Mouse (Mus musculus) pancreas, adult 10 weeks (tissue): Measurements from ENCODE around the gene Ece2. TPM values are rescaled to one million over a fixed set of nuclear protein-coding genes. Genes with fewer than 3 reads are reported as not detected.

Experiments
- polyA plus RNA-seq: library from polyadenylated mRNA; stranded (reverse); fragments of 350-450 nt; fragmentation: Illumina TruSeq; extraction: RNeasy Lipid Tissue Mini Kit (QIAGEN cat#74804); gene quantifications from one replicate; pipeline ENCODE4 v1.2.3, GENCODE M21; 2015; ENCODE audit warnings: low read depth, low replicate concordance; ENCODE audit not compliant: insufficient read depth

Gene Ece2
- polyA plus RNA-seq = 0.79 TPM

DNA sequence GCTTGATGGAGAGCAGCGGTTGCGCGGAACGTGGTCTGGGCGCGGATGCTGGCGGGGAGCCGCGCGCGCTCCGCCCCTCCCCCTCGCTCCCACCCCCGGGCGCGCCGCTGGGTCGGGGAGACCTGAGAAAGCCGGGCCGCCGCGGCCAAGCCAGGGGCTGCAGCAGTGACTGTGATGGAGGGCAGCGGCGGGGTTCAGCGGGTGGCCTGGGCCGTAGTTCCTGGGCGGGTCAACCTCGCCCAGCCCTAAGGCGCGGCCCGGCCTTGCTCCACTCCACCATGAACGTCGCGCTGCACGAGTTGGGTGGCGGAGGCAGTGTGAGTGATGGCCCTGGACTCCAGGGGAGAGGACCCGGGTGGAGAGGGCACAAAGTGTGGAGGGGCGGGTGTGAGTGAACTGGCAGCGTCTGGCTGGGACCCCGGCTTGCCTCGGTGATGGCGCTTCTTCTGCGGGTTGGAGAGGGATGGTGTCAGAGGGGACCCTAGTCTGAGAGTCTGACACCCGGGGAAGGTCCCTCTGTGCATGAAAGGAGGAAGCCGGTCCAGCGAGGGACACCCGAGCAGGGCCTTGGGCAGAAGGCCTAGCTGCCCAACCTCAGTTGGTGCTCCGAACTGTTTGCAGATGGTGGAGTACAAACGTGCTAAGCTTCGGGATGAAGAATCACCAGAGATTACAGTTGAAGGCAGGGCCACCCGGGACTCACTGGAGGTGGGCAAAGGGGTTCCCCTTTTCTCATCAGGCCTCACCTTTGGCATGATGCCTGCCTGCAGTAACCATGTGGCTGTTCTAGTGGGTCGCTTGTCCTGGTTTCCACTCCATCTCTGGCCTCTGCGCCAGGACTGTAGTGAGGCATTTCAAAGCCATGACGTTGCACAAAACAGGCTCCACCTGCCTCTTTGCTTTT lies at the start of gene Ece2:
Gene Ece2 (plus strand): TSS at position 98 of the 904 bp plus-strand sequence.

DNA sequence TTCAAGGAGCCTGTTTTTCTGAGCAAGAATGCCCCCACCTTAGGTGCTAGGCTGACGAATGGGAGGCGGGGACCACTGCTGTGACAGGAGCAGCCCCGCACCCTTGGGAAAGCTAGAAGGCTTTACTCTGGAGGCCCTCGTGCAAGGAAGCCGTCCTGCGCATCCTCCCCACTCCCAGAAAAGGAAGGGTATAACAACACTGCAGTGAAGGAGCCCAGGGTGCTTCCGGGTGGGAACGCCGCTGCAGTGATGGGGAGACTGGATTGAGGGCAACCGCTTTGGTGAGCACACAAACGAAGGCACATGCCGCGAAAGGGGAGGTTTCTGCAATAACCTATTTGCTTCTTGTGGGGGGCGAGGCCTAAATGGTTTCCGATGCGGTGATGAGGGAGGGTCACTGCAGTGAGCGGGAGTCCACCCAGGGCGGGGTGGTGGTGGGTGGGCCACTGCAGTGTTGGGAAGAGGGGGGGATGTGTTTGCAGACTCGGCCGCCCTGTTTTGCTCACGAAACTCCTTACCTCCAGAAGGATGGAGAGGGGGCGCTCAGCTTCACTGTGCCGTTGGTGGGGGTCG lies 40.2 kb upstream of the Ece2 start, which contains the start of gene Vwa5b2:
Gene Vwa5b2 (plus strand): TSS at position 106 of the 573 bp plus-strand sequence.

DNA sequence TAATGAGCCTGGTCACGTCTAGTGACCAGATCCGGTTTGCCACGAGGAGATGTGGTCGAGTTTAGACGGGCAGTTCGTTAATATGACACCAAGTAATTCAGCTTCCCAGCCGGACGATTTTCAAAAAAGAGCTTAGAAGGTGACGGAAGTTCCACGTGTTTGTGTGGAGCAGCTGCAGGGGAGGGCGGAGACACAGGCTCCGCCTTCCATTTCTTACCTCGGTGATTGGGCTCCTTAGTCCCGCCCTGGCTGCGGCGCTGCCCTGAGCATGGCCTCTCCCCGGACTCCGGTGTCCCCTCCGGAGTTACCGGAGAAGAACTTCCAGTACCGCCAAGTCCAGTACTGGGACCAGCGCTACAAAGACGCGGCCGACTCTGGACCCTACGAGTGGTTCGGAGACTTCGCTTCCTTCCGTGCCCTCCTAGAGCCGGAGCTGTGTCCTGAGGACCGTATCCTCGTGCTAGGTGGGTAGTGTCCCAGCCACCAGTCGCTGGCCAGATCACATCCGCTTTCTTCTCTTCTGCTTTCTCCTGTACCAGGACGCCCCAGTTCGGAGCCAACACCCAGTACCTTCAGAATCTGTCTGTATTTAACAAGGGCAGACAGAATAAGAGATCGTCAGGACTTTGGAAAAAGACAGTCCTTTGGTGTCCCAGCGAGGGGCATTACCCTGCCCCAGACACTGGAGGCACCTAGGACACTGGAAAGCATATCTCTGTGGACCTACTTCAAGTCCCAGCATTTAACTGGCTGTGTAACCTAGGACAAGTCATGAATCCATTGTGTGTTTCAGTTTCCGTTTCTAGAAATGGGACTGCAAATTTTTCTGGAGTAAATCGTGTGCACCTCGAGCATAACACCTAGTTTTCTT lies 18.0 kb upstream of the Ece2 start, which contains the start of the genes Eef1akmt4, Gm49333 and Alg3:
Gene Eef1akmt4 (plus strand): TSS at position 237 of the 871 bp plus-strand sequence.
Gene Gm49333 (plus strand): TSS at position 254 of the 871 bp plus-strand sequence.
Gene Alg3 (minus strand): TSS at position 379 of the 871 bp plus-strand sequence.

DNA sequence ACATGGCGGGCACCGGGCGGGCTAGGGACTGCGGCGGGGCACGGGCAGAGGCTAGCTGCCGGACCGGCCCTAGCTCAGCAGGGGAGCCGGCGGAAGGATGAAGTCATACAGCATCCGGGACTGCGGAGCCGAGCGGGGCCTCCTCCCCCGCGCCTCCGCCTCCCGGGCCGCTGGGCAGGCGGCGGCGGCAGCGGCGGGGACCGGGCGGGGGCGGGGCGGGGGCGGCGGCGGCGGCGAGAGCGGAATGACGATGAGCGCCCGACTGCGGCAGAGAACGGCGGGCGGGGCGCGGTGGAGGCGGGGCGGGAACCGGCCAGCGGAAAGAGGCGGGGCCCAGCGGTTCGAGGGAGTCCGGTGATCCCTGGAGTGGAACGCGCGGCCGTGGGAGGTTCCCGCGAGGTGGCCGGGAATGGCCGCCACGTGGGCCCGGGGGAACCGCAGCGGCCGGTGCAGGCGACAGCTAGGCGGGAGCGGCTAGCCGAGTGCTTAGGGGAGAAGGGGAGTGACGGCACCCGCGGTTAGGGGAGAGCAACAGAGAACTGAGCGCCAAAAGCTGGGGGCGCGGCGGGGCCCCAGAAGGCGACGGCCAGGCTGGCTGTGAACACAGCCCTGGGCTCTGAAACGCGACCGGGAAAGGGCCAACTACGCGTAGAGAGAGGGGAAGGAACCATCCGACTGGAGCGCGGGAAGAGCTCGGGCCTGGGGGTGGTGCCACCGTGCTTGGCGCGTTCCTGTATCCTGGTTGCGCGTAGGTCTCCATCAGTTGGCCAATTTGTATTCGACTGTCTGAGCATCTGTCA lies 8.2 kb upstream of the Ece2 start, which contains the start of gene Camk2n2:
Gene Camk2n2 (minus strand): TSS at position 97 of the 800 bp plus-strand sequence.

DNA sequence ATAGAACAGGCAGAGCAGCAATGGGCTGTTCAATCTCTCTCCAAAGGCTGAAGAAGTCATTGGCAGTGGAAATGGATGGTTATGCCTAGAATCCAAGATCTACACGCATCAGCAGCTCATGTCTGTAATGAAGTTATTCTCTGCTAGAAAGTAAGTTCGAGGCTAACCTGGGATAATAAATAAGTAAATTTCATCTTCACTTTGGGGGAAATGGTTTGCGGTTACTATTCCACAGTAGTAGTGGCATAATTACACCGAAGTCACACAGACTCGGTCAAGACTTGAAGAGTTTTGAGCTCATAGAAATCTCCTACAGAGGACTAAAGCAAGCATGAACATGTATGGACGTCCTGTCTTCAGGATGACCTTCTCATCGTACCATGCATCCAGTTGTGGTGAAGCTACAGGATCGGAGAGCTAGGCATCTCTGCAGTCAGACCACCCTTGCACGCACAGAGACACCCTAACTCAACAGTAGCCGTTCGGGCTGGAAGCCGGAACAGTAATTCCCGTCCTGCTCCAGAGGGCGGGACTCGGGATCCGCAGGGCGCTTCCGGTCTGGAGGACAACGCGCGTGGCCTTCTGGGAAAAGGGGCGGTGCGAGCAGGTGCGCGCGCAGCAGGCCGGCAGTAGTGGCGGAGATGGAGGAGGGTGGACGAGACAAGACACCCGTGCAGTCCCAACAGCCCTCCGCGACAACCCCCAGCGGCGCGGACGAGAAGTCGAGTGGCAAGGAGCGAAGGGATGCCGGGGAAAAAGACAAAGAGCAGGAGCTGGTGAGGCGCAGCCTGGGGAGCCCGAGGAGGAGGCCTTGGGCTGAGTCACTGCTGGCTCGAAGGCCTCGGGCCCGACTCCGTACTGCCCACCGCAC lies 21.7 kb downstream of the Ece2 start, which contains the start of gene Psmd2:
Gene Psmd2 (plus strand): TSS at position 577 of the 871 bp plus-strand sequence.

DNA sequence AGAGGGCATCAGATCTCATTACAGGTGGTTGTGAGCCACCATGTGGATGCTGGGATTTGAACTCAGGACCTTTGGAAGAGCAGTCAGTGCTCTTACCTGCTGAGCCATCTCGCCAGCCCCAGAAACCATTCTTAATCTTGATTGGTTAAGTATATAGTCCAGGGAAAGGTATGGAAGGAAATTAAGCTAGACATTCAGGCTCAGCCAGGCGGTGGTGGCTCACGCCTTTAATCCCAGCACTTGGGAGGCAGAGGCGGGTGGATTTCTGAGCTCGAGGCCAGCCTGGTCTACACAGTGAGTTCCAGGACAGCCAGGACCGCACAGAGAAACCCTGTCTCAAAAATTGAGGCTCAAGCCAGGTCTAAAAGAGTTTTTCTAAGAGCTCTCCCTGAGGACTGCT lies 38.4 kb downstream of the Ece2 start, which contains the start of gene Eif4g1:
Gene Eif4g1 (plus strand): TSS at position 301 of the 400 bp plus-strand sequence.

DNA sequence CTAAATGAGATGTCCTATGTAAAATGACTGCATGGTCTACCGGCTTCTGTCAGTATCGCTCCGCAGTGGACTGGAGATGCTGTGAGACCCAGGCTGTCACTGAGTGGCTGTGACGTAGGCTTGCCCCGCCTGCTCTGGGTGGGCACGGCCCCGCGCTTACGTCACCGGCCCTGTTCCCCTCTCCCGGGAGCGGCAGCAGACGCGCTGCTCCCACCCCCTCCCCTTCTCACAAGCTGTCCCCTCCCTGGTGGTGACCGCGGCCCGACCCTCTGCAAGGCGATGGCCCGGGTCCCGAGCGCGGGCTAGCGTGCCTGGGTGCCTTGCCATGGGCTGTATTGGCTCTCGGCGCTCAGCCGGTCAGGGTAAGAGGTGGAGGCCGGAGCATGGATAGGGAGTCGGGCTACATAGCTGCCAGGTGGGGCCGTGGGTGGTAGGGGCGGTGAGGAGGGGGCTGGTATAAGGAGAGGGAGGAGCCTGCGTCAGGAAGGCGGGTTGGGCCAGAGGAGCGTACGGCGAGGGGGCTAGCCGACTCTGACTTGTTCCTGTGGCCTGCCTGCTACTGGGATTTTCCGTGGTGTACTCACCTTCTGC lies 63.6 kb downstream of the Ece2 start, which contains the start of gene Fam131a:
Gene Fam131a (plus strand): TSS at position 131 of the 591 bp plus-strand sequence.

Other genes starting within 250 kb of the Ece2 start
- 20.6 TPM for gene Abcc5, start 203.4 kb upstream of the Ece2 start, polyA plus RNA-seq
- 21.2 TPM for gene Eif2b5, start 131.0 kb upstream of the Ece2 start, polyA plus RNA-seq
- gene Dvl3, start 112.8 kb upstream of the Ece2 start, polyA plus RNA-seq = 14.7 TPM
- gene Ap2m1, start 94.3 kb upstream of the Ece2 start, polyA plus RNA-seq = 57.8 TPM
- 25.1 TPM for gene Abcf3, start 81.3 kb upstream of the Ece2 start, polyA plus RNA-seq
- gene Vwa5b2, start 40.4 kb upstream of the Ece2 start, polyA plus RNA-seq = 12.7 TPM
- gene Eef1akmt4, start 18.2 kb upstream of the Ece2 start, polyA plus RNA-seq = 4.9 TPM
- gene Gm49333, start 18.2 kb upstream of the Ece2 start, polyA plus RNA-seq = not detected
- 9.1 TPM for gene Alg3, start 18.1 kb upstream of the Ece2 start, polyA plus RNA-seq
- 3.7 TPM for gene Camk2n2, start 8.5 kb upstream of the Ece2 start, polyA plus RNA-seq
- gene Psmd2, start 21.8 kb downstream of the Ece2 start, polyA plus RNA-seq = 33.6 TPM
- gene Eif4g1, start 38.5 kb downstream of the Ece2 start, polyA plus RNA-seq = 81.8 TPM
- gene Fam131a, start 63.4 kb downstream of the Ece2 start, polyA plus RNA-seq = 3.5 TPM
- gene Polr2h, start 87.8 kb downstream of the Ece2 start, polyA plus RNA-seq = 9.7 TPM
- 4.5 TPM for gene Clcn2, start 87.9 kb downstream of the Ece2 start, polyA plus RNA-seq
- gene Chrd, start 103.3 kb downstream of the Ece2 start, polyA plus RNA-seq = 1.8 TPM
- not detected for gene Thpo, start 104.7 kb downstream of the Ece2 start, polyA plus RNA-seq